Mouse (Mus musculus) neural tube, embryonic 14.5 days (tissue): ENCODE results near the gene Ces3b. TPM values are rescaled to one million over a fixed set of nuclear protein-coding genes. Genes with fewer than 3 reads are reported as not detected.
A peak's percentile ranks its signal among the peaks of the same experiment; 100 is the strongest.
"Not testable (repeated sequence)": the region's sequence is repeated elsewhere in the genome, so short reads cannot be mapped to it uniquely, and the experiment has no call there.

Source experiments
- ATAC-seq: fragments of 200-750 bp; cut with Nextera tagmentation; 2 replicates; pipeline ENCODE4 v1.8.0; 2017; ENCODE audit warnings: low read depth, mild to moderate bottlenecking, moderate TSS enrichment, moderate library complexity
- H3K27ac ChIP-seq: fragments of 300-500 bp; sonication (generic); 2 replicates; pipeline ENCODE4 v1.5.1; 2014; ENCODE audit warnings: low read depth, mild to moderate bottlenecking, control low read depth, low read length, moderate library complexity, mixed read lengths
- H3K27me3 ChIP-seq: fragments of 300-500 bp; sonication (generic); 2 replicates; pipeline ENCODE4 v1.6.1; 2014; ENCODE audit warnings: low read length; ENCODE audit not compliant: control insufficient read depth, insufficient read depth
- H3K36me3 ChIP-seq: fragments of 300-500 bp; sonication (generic); 2 replicates; pipeline ENCODE4 v1.6.1; 2014; ENCODE audit warnings: low read length, mixed read lengths; ENCODE audit not compliant: control insufficient read depth, insufficient read depth
- H3K4me1 ChIP-seq: fragments of 300-500 bp; sonication (generic); 2 replicates; pipeline ENCODE4 v1.6.1; 2014; ENCODE audit warnings: low read length; ENCODE audit not compliant: control insufficient read depth, insufficient read depth
- H3K4me2 ChIP-seq: fragments of 300-500 bp; sonication (generic); 2 replicates; pipeline ENCODE4 v1.6.1; 2014; ENCODE audit warnings: mild to moderate bottlenecking, low read depth, low read length, control low read depth
- H3K4me3 ChIP-seq: fragments of 300-500 bp; sonication (generic); 2 replicates; pipeline ENCODE4 v1.5.1; 2014; ENCODE audit warnings: low read depth, low read length, control low read depth, mixed read lengths
- H3K9ac ChIP-seq: fragments of 300-500 bp; sonication (generic); replicated peaks from 2 replicates; pipeline ENCODE4 v1.6.1; 2014; ENCODE audit warnings: low read depth, mild to moderate bottlenecking, control low read depth, low read length, mixed read lengths
- H3K9me3 ChIP-seq: fragments of 300-500 bp; sonication (generic); 2 replicates; pipeline ENCODE4 v1.6.1; 2016; ENCODE audit warnings: low read length; ENCODE audit not compliant: control insufficient read depth
- WGBS: fragments of 180-500 bp; shearing (Covaris S2); extraction: QIAGEN DNeasy Blood & Tissue Kit; methylation state at CpG from one replicate; pipeline ENCODE4 v1.1.7; 2014; 5-methylcytosine and 5-hydroxymethylcytosine counted together
- polyA plus RNA-seq: library from polyadenylated mRNA; unstranded; fragments of >200 nt; fragmentation: Nextera tagmentation; extraction: Ambion mirVana; gene quantifications from 2 replicates; pipeline ENCODE4 v1.2.1, GENCODE M21; 2014

The Ces3b gene
- not detected in 2 replicates for polyA plus RNA-seq

GRCm38 (mm10) chr8:105083449-105084050 is at the start of gene Ces3b:
Gene Ces3b, plus strand, starts transcription at chr8:105083753.
- Histone ChIP-seq H3K9ac (no peak within 1 kb of the TSS), H3K9me3 (no peaks in the 10 kb centered on the region), H3K36me3 (no peaks in the 10 kb centered on the region), H3K4me1 (no peaks in the 10 kb centered on the region), H3K27me3 (no peaks in the 10 kb centered on the region), H3K27ac (no peak within 1 kb of the TSS), H3K4me2 (no peak within 1 kb of the TSS), H3K4me3 (no peak within 1 kb of the TSS)
- 81% methylated on average over 7 of the region's 7 CpGs for WGBS
- no peak for ATAC-seq

- no peaks in the 10 kb centered on the region for H3K27me3 ChIP-seq
- H3K4me3 ChIP-seq, result no peak overlapping the region
- no peak for ATAC-seq
- H3K36me3 ChIP-seq, result no peaks in the 10 kb centered on the region
- H3K9me3 ChIP-seq, result no peaks in the 10 kb centered on the region
- no peak overlapping the region for H3K9ac ChIP-seq
- no peak overlapping the region for H3K4me2 ChIP-seq
- no peak overlapping the region for H3K27ac ChIP-seq
- H3K4me1 ChIP-seq, result no peaks in the 10 kb centered on the region
- WGBS, result 75% methylated on average over 1 of the region's 1 CpGs
Observed at GRCm38 (mm10) chr8:105043510-105043909, 40.0 kb upstream of the Ces3b start.

- Histone ChIP-seq H3K4me2 (no peak overlapping the region), H3K4me1 (no peaks in the 10 kb centered on the region), H3K9ac (no peak overlapping the region), H3K36me3 (no peaks in the 10 kb centered on the region), H3K27ac (no peak overlapping the region), H3K4me3 (no peak overlapping the region), H3K27me3 (no peaks in the 10 kb centered on the region), H3K9me3 (no peaks in the 10 kb centered on the region)
- no peak for ATAC-seq
- 90% methylated on average over 3 of the region's 3 CpGs for WGBS
Observed at GRCm38 (mm10) chr8:105045824-105046401, 37.6 kb upstream of the Ces3b start.

GRCm38 (mm10) chr8:105048371-105048854 is 35.1 kb upstream of the Ces3b start, which contains the start of gene Ces3a:
Gene Ces3a, plus strand, starts transcription at chr8:105048601.
- Histone ChIP-seq H3K9me3 (no peaks in the 10 kb centered on the region), H3K4me1 (no peaks in the 10 kb centered on the region), H3K9ac (no peak within 1 kb of the TSS), H3K4me2 (no peak within 1 kb of the TSS), H3K4me3 (no peak within 1 kb of the TSS), H3K27me3 (no peaks in the 10 kb centered on the region), H3K36me3 (no peaks in the 10 kb centered on the region), H3K27ac (no peak within 1 kb of the TSS)
- ATAC-seq, result no peak
- 85% methylated on average over 3 of the region's 3 CpGs for WGBS

- 93% methylated on average over 4 of the region's 4 CpGs for WGBS
Observed at GRCm38 (mm10) chr8:105056211-105056610, 27.3 kb upstream of the Ces3b start.

GRCm38 (mm10) chr8:105060056-105060455 is 23.5 kb upstream of the Ces3b start:
- H3K9me3 ChIP-seq, result no peaks in the 10 kb centered on the region
- no peaks in the 10 kb centered on the region for H3K36me3 ChIP-seq
- H3K27me3 ChIP-seq, result no peaks in the 10 kb centered on the region
- no peak overlapping the region for H3K27ac ChIP-seq
- no peaks in the 10 kb centered on the region for H3K4me1 ChIP-seq
- ATAC-seq, result no peak
- no peak overlapping the region for H3K4me2 ChIP-seq
- no peak overlapping the region for H3K9ac ChIP-seq
- no peak overlapping the region for H3K4me3 ChIP-seq

More at GRCm38 (mm10) chr8:105056211-105056610, 27.3 kb upstream of the Ces3b start:
- H3K4me3 ChIP-seq, result no peak overlapping the region
- no peaks in the 10 kb centered on the region for H3K36me3 ChIP-seq
- no peak overlapping the region for H3K9ac ChIP-seq
- no peaks in the 10 kb centered on the region for H3K9me3 ChIP-seq
- H3K4me1 ChIP-seq, result no peaks in the 10 kb centered on the region
- no peak overlapping the region for H3K4me2 ChIP-seq
- ATAC-seq, result no peak
- no peak overlapping the region for H3K27ac ChIP-seq
- no peaks in the 10 kb centered on the region for H3K27me3 ChIP-seq

- Histone ChIP-seq H3K4me2 (no peak overlapping the region), H3K4me3 (no peak overlapping the region), H3K4me1 (no peaks in the 10 kb centered on the region), H3K27me3 (no peaks in the 10 kb centered on the region), H3K27ac (no peak overlapping the region), H3K36me3 (no peaks in the 10 kb centered on the region), H3K9ac (no peak overlapping the region), H3K9me3 (no peaks in the 10 kb centered on the region)
- 10% methylated on average over 1 of the region's 1 CpGs for WGBS
- peak; percentile 61 for ATAC-seq
Observed at GRCm38 (mm10) chr8:105066761-105067160, 16.8 kb upstream of the Ces3b start.

- not testable (repeated sequence) for H3K4me1 ChIP-seq, H3K4me2 ChIP-seq, H3K9me3 ChIP-seq, H3K36me3 ChIP-seq, H3K9ac ChIP-seq, H3K27ac ChIP-seq, H3K4me3 ChIP-seq, ATAC-seq, H3K27me3 ChIP-seq
- WGBS, result 76% methylated on average over 7 of the region's 7 CpGs
Observed at GRCm38 (mm10) chr8:105067905-105068304, 15.6 kb upstream of the Ces3b start.

- H3K27ac ChIP-seq, result no peak overlapping the region
- no peaks in the 10 kb centered on the region for H3K4me1 ChIP-seq
- H3K9me3 ChIP-seq, result no peaks in the 10 kb centered on the region
- H3K27me3 ChIP-seq, result no peaks in the 10 kb centered on the region
- no peak overlapping the region for H3K9ac ChIP-seq
- no peak for ATAC-seq
- no peaks in the 10 kb centered on the region for H3K36me3 ChIP-seq
- H3K4me3 ChIP-seq, result no peak overlapping the region
- no peak overlapping the region for H3K4me2 ChIP-seq
Observed at GRCm38 (mm10) chr8:105068971-105069370, 14.6 kb upstream of the Ces3b start.
